Mouse (Mus musculus) gastrocnemius, adult 2 months (tissue): Measurements from ENCODE around the gene Stk4. TPM values are rescaled to one million over a fixed set of nuclear protein-coding genes. Genes with fewer than 3 reads are reported as not detected.
A peak's percentile ranks its signal among the peaks of the same experiment; 100 is the strongest.

Experiments used
- DNase-seq: peaks from one replicate; pipeline ENCODE4 v3.0.0; 2022
- H3K27ac ChIP-seq: fragments of 200-600 bp; 2 replicates; pipeline ENCODE4 v1.8.1; 2022; ENCODE audit warnings: mild to moderate bottlenecking
- H3K4me3 ChIP-seq: fragments of 200-600 bp; 2 replicates; pipeline ENCODE4 v1.8.1; 2022; ENCODE audit warnings: mild to moderate bottlenecking, moderate library complexity
- CTCF ChIP-seq: fragments of 200-600 bp; IDR thresholded peaks from 2 replicates; pipeline ENCODE4 v1.8.1; 2022; ENCODE audit warnings: antibody characterized with exemption, mild to moderate bottlenecking, moderate library complexity
- intact Hi-C: fragments of 180-260 bp; cut with DNase I; formaldehyde crosslinking; loops from one replicate; pipeline ENCODE4 v1.15.1; 2025
- total RNA-seq, 2 experiments: library from RNA; stranded (reverse); gene quantifications; 2 replicates each; pipeline ENCODE4 v1.2.3; 2021

Gene Stk4
- total RNA-seq, 2 experiments from 2014 or later = 6.8 to 8.7 TPM

DNA sequence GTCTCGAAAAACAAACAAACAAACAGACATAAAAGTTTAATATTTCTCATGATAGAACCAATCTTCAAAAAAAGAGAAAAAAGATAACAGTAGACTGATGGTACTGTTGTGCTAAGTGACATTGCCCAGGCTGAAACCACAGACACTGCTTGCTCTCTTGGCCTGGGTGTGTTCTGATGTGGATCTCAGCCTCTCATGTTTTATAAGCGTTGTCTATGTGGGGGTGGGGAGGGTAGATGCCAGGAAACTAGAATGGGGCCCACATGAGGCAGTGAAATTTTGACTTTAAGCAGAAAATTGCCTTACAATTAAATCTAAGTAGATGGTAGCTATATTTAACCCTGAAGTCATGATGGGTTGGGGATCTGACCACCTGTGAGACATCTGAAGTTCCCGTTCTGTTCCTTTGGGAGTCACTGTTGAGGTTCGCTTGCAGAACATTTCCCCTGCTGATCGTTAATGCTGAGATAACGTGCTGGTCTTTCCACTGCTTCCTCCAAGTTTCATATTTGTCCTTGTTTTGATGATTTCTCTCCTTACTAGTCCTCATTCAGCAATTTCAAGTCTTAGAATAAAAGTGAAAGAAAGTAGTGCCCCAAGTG lies 17.4 kb downstream of the Stk4 start:
- Histone ChIP-seq H3K4me3 (no peak overlapping the region), H3K27ac (no peak overlapping the region)
- intact Hi-C loops = no loop called here
- TF ChIP-seq CTCF = no peak
- no peak for DNase-seq

DNA sequence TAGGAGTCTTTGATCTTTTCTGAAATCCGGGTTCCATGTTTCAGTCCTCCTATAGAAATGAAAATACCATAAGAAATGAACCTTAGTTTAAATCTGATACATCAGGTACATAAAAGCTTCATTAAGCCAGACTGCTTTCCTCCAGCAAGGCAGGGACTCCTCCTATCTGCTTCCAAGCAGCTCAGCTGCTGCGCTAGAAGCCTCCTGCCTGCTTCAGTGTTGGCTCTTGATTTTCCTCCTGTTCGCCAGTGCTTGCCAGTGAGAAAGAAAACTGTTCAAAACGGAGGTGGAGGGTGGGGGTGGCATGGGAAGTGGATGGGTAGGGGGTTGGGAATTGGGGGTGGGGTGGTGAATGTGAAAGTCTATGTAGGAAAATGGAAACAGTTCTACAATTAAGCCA lies 19.4 kb downstream of the Stk4 start:
- intact Hi-C loops = no loop called here
- no peak for DNase-seq
- TF ChIP-seq CTCF = no peak
- Histone ChIP-seq H3K27ac (no peak overlapping the region), H3K4me3 (no peak overlapping the region)

GRCm38 (mm10) chr2:164094152-164094551 lies 24.0 kb downstream of the Stk4 start:
- H3K27ac ChIP-seq = no peak overlapping the region
- H3K4me3 ChIP-seq = no peak overlapping the region
- intact Hi-C loops = no loop called here
- DNase-seq = no peak
- TF ChIP-seq CTCF = no peak

DNA sequence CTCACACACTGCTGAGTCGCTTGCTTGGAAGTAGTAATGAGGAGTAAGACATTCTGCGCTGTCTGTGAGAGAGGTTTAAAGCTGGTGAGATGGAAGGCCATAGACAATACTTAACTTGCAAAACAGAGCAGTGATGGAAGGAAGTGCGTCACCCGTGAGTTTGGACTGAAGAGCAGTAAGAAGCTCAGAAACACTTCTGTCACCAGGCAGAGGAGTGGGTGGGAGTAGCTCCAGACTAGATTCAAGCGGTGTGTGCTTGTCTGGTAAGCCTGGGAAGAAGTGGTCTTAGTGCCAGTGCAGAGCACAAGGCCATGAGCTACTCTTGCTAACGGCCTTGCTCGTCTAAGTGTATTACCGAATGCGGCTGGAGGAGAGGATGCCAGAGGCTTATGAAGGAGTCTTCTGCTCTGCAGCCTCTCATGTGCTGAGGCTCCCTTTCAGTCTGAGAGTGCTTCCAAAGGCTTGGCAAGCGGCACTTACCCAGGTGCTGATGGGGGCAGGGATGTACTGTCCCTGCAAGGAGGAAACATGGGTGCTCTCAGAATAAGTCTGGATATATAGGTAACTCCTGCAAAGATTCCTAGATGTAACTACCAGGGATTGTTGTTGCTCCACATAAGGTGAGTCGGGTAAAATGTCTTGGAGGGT lies 28.6 kb downstream of the Stk4 start:
- peak; percentile 74 for DNase-seq

GRCm38 (mm10) chr2:164101936-164102335 lies 31.8 kb downstream of the Stk4 start:
- intact Hi-C loops = loop anchor here (5.0 kb wide), 2 partner anchors 245 to 285 kb away; partner anchors contain the start of gene Slpi

More for the DNA sequence above, 28.6 kb downstream of the Stk4 start:
- intact Hi-C loops = no loop called here
- Histone ChIP-seq H3K4me3 (no peak overlapping the region), H3K27ac (no peak overlapping the region)
- TF ChIP-seq CTCF = no peak

DNA sequence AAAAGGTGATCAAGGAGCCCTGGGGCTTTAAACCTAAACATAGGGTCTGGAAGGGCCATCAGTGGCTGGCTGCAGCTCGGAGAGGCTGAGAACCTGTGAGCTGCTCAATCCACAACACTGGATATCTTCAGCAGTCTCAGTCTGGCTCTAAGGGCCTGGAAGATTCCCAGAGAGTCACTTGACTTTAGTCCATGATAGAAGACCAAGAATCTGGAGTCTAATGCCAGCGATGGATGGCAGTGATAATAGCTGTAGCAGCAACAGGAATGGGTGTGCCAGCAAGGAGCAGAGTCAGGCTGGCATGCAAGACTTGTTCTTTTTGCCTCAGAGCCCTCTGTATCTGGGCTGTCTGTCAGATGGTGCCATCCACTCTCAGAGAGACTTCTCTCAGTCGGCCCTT lies 32.2 kb downstream of the Stk4 start:
- H3K4me3 ChIP-seq = no peak overlapping the region
- DNase-seq = no peak
- H3K27ac ChIP-seq = no peak overlapping the region
- intact Hi-C loops = loop anchor here (5.0 kb wide), 2 partner anchors 245 to 285 kb away; partner anchors contain the start of gene Slpi
- TF ChIP-seq CTCF = no peak

More at GRCm38 (mm10) chr2:164101936-164102335, 31.8 kb downstream of the Stk4 start:
- no peak for DNase-seq
- Histone ChIP-seq H3K27ac (no peak overlapping the region), H3K4me3 (no peak overlapping the region)
- TF ChIP-seq CTCF = no peak

GRCm38 (mm10) chr2:164103501-164103900 lies 33.4 kb downstream of the Stk4 start:
- intact Hi-C loops = loop anchor here (1.0 to 5.0 kb wide), 3 partner anchors 77 to 284 kb away; partner anchors contain the start of gene Slpi
- no peak overlapping the region for H3K27ac ChIP-seq
- DNase-seq = peak; percentile 64
- TF ChIP-seq CTCF = peak; percentile 98
- H3K4me3 ChIP-seq = no peak overlapping the region

DNA sequence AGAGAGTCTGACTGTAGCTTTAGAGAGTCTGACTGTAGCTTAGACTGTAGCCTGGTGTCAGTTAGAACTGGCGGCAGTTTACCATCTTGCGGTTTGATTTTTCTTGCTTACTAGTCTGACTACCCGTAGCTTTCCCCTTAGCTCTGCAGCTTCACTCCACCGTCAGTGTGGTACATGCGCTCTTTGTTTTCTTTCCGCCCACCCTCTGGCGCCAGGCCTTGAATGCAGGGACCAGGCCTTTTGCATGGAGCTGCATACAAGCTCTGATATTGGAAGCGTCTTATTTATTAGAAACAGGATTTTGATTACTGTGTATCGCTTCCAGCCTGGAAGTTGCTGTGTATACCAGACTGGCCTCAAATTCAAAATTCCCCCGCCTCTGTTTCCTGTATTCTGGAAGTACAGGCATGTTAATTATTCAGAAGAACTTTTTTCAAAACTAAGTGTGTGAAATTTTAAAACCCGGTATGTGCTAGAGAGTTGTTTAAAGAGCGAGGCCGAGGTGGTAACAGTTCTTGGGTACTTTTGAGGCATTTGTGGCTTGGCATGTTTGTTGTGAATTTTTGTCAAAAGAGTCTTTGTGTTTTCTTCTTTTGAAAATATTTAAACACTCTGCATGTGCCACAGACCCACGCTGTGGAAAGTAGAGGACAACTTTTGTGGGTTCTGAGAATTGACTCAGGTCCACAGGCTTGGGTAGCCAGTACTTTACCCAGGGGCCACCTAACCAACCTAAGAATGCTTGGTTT lies 36.3 kb downstream of the Stk4 start:
- intact Hi-C loops = no loop called here
- H3K27ac ChIP-seq = peak overlapping the region; percentile 43; the same call in 1 of the 2 replicates
- no peak for DNase-seq

GRCm38 (mm10) chr2:164107125-164107874 lies 37.2 kb downstream of the Stk4 start:
- Histone ChIP-seq H3K27ac (peak overlapping the region; percentile 24), H3K4me3 (no peak overlapping the region)
- intact Hi-C loops = no loop called here
- DNase-seq = no peak
- no peak for TF ChIP-seq CTCF

More for the DNA sequence above, 36.3 kb downstream of the Stk4 start:
- no peak for TF ChIP-seq CTCF
- no peak overlapping the region for H3K4me3 ChIP-seq

DNA sequence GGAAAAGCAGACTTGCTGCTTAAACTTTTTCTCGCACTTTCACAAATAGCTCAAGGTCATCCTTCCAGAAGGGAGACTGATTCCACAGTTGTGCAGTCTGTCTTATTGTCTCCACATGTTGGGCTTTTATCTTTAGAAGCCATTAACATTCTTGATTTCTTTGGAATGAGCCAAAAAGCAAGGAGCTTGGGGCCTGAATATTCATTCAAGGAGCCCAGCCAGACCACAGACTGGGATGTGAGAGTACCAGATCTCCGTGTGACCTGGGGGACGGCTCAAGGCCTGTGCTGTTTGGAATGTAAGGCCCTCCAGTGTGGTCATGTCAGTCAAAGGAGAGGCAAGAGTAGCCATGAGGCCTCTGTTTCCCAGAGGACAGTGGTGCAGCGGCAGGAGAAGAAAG lies 38.4 kb downstream of the Stk4 start:
- Histone ChIP-seq H3K4me3 (no peak overlapping the region), H3K27ac (peak overlapping the region; percentile 49)
- peak; percentile 34 for DNase-seq
- no peak for TF ChIP-seq CTCF
- intact Hi-C loops = no loop called here

GRCm38 (mm10) chr2:164111546-164111945 lies 41.4 kb downstream of the Stk4 start:
- H3K4me3 ChIP-seq = no peak overlapping the region

DNA sequence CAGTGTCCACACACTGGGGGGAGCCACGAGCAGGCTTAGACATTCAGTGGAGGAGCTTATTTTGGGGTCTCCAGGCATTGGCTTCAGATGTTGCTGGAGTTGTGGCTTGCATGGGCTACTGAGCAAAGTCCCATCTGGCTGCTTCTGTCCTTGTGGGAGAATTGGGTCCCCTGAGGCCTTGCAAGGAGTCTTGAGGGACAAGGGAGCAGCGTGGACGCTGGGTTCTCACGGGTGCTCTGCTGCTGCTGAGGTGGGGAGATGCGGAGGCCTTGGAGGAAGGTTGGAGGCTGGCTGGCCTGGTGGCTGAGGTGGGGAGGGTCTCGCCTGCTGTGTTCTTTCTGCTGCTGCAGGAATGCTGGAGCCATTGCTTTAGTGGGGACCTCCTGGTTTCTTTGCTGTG lies 43.9 kb downstream of the Stk4 start:
- intact Hi-C loops = no loop called here
- H3K27ac ChIP-seq = no peak overlapping the region
- DNase-seq = no peak

More at GRCm38 (mm10) chr2:164111546-164111945, 41.4 kb downstream of the Stk4 start:
- peak overlapping the region; percentile 54; the same call in 1 of the 2 replicates for H3K27ac ChIP-seq
- no peak for DNase-seq
- intact Hi-C loops = no loop called here
- no peak for TF ChIP-seq CTCF

More for the DNA sequence above, 43.9 kb downstream of the Stk4 start:
- no peak overlapping the region for H3K4me3 ChIP-seq
- no peak for TF ChIP-seq CTCF
